Mouse (Mus musculus): ENCODE results near the gene Pimreg. TPM values are rescaled to one million over a fixed set of nuclear protein-coding genes. Genes with fewer than 3 reads are reported as not detected.

Gene Pimreg
- total RNA-seq (2021): 10 to 100 TPM; 14.1 to 23.8 TPM
- long read RNA-seq, experiment 1, transcript Pimreg-201 (6 exons, 1,513 nt): major isoform, 19 of 22 reads
- long read RNA-seq, experiment 1, partial matches to known transcripts: 3 of 22 reads
- long read RNA-seq, experiment 1, other reads (novel, unspliced or antisense): 0 of 22 reads
- long read RNA-seq, experiment 2, transcript Pimreg-201 (6 exons, 1,513 nt): major isoform, 7 of 9 reads
- long read RNA-seq, experiment 2, partial matches to known transcripts: 1 of 9 reads
- long read RNA-seq, experiment 2, other reads (novel, unspliced or antisense): 1 of 9 reads

DNA sequence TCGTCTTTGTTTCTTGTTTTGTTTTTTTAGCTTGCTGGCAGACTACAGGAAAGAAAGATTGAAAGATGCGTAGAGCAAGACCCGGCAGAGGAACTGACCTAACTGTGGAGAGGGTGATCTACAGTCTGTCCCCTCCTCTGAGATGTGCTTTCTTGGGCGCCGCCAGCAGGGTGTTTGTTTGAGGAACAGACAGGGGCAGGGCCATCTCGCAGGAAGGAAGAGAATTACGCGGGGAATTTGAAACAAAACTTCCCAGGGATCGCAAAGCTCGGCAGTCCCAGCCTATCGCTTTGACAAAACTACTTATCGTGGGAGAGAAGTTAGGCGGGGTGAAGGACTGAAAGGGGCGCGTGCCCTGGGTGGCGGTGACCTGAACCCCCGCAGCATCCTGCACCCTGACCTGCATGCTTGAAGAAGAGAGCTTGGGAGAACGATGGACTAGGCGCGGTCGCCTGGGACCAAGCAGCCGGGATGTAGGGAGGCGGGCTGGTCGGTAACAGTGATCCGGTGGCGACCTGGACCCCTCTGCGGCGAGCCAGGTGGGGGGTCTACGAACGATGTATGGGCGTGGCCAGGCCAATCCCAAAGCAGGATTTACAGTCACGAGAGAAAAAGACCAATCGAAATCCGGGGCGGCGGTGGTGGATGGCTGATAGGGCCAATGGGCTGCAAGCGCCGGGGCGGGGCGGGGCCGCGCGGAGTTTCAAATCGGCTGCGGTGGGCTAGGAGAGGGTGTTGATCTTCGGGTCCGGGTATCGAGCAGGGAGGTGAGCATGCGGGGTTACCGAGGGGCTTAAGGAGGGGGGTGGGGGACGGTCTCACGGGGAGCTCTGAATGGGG lies at the start of gene Pimreg:
Pimreg (plus strand) TSS at position 265 of the 840 bp plus-strand sequence.
- DNase-seq: peak; percentile 90

DNA sequence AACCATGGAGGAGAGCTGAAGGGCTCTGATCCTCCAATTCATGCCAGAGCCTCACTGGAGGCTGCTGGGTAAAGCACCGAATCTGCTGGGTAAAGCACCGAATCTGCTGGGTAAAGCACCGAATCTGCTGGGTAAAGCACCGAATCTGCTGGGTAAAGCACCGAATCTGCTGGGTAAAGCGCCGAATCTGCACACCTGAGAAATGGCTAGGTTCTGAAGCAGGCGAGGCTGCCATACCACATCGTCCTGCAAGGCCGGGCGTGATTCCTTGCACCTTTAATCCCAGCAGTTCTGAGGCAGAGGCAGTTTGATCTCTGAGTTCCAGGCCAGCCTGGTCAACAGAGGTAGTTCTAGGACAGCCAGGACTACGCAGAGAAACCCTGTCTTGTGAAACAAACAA lies 49.4 kb upstream of the Pimreg start:
- no peak for DNase-seq

DNA sequence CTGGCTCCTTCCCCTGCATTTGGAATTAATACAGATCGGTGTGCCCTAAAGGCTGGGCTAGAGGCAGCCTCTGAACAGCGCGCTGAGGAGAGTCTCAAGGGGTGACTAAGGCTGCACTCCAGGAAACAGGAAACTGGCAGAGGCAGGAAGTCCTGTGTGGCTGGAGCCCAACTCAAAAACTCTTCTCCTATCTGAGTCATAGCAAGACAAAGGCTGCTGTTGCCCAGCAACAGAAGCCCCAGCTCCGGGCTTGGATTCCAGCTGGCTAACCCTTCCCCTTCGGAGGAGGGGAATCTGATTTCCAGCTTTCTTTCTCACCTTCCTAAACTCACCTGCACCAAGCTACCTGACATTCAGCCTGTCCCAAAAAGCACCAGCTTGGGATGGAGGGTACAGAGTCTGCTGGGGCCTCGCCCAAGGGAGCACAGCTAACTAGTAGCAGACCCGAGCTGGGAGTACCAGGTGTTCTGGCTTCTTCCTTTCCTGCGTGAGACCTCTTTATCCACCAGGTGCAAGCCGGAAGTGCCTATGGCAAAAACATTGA lies 45.8 kb upstream of the Pimreg start:
- peak; percentile 72 for DNase-seq

DNA sequence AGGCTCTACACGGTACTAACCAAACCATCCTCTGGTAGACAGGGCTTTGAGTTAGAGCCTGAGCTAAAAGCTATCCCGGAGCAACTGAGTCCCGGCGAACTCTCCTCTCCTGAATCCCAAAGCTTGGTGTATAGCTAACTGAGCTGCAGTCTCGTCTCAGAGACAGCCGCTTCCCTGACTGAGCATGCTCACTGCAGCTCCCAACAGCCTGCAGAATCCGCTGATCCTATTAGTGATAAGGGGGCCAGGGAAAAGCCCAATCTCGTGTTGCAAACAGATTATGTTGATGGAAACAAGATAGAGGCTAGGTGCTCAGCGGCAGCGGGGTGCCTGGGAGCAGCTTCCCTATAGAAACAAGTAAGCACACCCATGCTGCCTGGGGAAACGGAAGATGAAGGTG lies 45.0 kb upstream of the Pimreg start:
- DNase-seq: no peak

DNA sequence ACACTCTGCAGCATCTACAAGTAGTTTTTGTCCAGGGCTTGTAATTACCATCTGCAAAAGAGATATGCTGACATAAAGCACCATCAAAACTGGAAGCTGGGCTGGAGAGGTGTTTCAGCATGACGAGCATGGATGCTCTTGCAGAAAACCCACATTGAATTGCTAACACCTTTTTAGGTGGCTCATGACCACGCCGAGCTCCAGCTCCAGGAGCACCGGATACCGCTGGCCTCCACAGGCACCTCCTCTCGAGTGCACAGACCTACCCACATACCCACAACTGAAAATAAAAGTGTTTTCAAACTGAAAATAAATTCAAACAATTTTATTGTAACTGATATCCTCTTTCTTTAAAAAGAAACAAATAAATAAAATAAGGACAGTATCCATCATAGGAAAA lies 41.6 kb upstream of the Pimreg start:
- DNase-seq: no peak

DNA sequence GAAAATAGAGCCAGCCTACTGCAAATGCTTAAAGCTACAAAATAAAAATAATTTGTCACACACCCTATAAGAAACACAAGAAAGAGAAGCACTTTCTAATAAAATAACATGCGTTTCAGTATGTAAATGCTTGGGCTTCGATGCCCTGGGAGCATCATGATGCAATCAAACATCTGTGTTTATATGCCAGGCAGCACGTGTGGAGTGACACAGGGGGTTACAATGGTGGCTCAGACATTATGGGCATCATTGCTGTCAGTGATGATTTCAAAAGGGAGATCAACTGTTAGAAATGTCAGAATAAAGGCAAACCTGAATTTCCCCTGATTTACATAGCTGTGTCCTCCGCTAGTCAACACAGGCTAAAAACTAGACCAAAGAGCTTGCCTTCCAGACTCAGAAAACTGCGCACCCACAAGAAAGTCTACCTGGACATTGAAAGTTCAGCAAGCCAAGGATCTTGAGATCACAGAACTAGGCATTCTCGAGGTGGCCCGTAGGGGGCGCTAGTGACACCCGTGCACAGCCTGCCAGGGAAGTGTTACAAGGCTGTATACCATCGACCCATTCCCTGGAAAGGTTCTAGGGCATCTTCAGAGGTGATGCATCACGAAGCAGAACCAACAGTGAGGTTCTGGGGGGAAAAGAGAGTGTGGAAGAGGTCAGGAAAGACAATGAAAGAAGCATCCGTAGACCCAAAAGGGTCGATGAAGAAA lies 39.5 kb upstream of the Pimreg start:
- DNase-seq: peak; percentile 49

DNA sequence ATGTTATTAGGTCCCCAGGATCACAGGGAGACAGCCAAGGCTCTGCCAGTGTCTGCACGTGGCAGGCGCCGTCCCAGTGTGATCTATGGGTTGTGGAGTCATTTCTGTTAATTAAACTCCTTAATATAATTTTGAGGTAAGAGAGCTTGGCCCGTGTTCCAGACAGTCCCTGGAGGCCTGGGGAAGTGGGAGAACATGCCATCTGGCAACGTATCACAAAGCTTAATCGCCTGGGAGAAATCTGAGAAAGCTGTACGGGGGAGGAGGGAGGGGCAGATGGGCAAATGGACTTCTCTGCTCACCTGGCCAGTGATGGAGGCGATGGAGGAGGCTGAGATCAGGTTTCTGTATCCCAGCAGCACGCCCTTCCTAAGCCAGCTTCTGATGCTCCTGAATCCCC lies 38.7 kb upstream of the Pimreg start:
- peak; percentile 33 for DNase-seq

DNA sequence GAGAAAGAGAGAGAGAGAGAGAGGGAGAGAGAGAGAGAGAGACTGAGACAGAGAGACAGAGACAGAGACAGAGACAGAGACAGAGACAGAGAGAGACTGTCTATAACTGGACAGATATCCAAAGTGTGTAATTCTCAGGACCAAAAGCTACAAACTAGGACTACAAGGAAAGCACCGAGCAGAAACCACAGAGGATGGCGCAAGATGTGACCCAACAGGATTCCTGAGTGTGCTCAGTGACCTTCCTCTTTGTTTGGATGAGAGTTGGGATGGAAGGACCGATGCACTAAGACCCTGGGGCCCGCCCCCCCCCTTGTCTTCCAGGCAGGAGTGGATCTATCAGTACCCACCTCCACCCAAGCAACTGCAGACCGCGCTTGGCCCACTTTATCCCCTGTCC lies 36.3 kb upstream of the Pimreg start:
- DNase-seq: no peak

DNA sequence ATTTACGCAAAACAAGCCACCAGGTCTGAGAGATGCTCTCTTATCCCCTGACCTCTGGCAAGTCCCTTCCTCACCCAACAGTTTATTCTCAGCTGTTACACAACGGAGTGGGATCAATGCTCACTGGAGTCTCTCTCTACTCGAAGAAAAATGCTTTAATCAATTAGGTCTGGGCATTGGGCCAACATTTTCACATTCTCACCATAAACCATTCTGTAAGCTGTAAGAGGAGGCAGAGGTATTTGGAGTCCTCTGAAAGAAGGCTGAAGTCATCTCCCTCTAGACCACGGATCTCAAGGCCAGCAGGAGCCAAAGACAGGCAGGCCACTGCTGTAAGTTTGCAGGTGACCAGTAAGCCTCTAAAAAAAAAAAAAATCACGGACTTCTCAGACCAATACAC lies 31.5 kb upstream of the Pimreg start:
- DNase-seq: no peak

DNA sequence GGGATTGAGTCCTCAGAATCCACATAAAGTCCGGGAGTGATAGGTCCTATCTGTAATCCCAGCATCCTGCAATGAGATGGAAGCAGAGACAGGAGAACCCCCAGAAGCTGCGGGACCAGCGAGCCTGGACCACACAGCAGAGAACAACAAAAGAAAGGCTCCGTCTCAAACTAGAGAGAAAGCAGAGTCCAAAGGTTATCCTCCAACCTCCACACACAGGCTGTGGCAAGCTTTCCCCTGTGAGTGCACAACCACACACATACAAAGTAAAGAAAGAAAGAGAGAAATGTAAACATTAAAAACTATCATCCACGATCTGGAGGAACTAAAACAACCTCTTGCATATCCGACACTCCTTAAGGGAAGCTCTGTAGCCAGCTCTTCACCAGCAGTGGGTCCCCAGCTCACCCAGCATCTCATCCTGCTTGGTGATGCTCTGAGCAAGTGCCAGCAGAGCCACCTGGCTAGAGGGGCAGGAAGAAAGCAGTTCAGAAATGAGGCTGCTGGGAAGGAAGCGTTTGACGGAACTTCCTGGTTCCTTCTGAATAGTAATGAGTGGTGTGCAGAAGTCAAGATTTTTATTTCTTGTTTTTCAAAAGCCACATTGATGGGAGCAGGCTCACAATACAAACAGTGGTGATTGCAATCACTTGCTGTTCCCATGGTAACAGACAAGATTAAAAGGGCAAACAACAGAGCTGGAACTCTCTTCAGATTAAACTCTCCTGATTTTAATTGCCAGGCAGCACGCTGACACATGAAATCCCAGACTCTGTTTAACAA lies 30.7 kb upstream of the Pimreg start:
- no peak for DNase-seq

DNA sequence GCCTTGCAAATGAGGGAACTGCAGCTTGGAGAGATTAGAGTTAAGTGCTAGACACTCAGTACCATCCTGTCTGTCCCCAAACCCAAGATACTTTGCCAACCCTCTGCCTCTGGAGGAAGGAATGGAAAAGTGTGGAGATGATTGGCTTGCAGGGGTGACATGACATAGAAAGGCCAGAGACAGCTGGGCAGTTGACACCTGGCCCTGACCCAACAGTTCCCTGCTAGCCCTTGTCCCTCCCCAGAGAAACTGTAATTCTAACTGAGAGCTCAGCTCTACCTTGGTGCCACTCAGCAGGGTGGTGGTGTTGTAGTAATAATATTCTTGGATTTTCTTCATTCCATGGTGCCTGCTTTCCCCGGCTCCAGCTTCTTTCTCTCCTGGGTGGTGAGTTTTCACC lies 29.9 kb upstream of the Pimreg start:
- no peak for DNase-seq

DNA sequence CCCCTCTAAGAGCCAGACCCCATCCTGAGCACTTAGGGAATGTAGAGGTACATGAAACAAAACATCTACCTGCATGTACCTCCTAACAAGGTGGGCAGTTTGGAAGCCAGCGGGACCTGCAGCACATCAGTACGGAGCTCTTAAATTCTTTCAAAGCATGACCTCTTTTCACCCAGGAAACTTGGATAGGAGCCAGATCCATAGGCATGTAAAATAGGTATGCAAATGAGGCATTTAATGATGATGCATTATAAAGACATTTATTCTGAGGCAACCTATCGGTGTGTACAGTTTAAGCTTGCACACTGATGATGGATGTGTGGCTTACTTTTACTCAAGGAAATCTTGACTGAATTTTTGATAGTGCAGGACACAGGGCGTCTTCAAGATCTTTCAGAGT lies 27.2 kb upstream of the Pimreg start:
- DNase-seq: no peak

DNA sequence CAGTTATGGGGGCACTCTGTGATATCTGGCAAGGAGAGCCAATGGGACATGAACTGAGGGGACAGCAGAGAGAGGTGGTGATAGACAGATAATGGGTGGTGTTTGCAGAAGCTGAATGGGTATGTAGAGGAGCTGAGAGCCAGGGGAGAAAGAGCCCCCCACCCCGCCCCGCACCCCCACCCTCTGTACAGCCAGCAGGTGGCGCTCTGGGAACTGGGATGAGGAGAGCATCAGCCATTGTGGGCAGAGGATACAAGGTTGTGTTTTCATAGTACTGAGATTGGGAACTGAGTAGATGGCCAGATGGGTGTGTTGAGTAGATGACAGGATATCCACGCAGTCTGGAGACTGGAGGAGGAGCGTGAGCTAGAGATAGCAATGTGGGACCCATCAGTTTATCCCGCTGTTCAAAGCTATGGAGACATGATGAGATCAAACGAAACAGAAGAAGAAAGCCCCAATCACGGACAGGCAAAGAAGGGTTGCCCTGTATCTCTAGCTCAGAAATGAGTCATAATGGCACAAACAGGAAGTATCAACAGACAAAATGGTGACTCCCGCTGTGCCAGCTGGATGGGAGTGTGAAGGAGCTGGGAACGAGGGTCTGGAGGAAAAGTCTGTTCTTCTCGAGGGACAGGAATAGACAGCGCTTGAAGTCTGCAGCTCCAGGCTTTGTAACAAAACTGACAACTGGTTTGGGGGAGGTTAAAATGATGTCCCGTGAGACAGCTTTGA lies 25.1 kb upstream of the Pimreg start:
- DNase-seq: no peak

DNA sequence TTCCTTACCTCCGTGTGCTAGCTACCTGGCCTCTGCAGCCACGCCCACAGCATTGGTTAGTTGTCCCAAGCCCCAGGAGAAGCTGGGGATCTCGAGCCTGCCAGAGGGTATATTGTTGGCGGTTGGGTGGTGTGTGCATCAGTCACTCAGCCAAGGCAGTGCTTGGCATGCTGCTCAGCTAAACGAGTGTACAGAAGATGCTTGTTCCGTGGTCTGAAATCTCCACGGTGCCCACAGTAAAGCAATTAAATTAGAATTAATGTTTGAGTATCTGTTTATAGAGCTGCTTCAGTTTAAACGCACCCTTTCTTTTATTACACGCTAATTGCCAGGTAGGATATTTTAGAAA lies 24.6 kb upstream of the Pimreg start:
- no peak for DNase-seq

DNA sequence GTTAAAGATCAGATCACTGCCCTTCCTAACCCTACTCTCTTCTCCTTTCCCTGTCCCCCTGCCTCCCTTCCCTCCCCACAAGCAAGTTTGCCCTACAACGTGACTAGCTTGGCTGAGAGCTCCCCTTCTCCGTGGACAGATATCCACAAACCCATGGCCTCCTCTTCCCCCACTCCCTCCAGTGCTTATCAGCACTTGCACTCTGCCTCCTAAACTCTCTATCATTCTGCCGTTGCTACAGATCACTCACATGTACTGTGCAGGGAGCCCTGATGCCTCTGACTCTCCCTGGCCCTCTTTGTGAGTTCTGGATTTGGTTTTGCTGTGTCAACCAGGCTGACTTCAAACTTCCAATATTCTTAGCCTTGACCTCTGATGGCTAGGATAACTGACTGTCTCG lies 20.8 kb upstream of the Pimreg start:
- DNase-seq: no peak

DNA sequence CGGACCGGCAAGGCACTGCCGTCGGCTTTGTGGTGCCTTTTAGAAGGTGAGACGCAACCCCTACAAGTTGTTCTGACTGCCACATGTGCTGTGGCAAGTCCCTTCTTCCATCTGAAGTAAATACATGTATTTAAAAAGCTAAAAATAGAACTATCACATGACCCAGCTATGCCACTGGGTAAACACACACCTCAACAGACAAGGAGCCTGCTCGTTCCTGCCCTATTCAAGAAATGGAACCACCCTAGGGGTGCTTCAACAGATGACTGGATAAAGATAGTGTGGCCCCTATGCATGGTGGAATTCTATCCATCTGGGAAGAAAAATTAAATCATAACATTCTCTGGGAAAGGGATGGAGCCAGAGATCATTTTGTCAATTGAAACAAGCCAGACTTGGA lies 19.0 kb upstream of the Pimreg start:
- DNase-seq: no peak

DNA sequence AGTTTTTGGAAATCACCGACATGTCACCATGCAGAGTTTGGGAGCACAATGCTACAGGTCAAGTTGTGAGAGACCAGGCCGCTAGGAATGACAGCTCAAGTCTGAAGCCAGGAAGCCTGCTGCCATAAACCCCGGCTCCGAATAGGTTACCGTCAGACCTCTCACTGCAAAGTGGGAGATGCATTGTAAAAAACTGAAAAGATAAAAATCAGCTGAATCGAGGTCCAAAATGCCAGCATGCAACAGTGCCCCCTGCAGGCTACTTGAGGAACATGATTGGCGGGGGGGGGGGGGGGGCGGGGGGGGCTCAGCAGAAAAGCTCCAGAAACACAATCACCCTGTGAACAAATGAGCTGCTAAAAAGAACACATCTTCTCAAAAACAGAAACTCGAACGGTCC lies 18.3 kb upstream of the Pimreg start:
- peak; percentile 26 for DNase-seq

DNA sequence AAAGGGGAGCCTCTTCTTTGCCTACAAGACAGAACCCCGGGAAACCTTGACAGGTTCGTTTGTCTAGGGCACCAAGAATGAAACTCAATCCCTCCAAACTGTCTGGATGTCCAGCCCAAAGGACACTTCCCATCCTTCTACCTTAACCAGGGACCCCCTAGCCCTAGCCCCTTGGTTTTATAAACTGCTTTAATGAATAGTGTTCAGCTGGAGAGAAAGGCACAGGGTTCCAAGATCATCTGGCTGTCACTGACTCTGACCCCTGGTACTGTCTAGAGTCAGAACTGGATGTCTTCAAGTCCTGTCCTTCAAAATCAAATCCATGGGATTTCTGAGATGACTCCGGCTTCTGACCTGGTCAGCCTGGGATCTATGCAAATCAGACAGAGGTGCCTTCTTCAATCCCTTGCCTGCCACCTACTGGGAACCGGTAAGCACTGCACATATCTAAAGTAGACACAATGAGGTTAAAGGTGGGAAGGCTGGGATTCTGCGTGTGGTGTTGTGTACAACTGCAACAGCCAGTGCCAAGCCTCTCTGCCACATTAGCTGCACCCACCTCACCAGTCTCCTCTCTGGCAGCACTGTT lies 17.5 kb upstream of the Pimreg start:
- peak; percentile 82 for DNase-seq

DNA sequence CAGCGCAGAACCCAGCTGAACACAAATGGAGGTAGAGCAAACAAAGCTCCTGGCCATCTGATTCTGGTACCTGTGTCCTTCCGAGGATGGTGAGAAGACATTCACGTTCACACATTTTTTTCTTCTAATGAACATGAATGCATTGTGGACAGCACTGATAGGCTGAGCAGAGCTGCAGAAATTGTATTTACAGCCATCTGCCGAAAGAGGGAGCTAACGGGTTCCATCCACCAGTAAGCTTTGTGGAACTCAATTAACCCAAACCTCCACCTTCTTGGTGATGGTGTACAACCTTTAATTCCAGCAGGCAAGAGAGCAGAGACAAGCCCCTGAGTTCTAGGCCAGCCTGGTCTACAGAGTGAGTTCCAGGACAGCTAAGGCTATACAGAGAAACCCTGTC lies 16.0 kb upstream of the Pimreg start:
- DNase-seq: no peak

DNA sequence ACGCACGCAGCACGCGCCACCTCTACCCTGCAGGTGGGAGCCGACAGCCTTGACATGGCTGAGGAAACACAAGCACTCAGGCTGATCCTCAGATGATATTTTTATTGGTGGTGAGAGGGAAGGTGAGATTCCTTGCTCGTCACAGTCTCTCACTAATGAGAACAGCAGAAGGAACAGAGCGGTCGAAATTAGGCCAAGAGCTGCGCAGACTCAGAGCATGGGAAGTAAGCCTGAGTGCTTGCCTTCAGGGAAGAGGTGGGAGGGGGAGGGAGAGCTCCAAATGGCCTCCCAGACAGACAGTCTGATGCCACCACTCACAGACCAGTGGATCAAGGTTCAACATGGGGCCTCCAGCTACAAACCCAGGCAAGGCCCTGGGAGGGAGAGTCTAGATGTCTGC lies 15.3 kb upstream of the Pimreg start:
- DNase-seq: no peak

DNA sequence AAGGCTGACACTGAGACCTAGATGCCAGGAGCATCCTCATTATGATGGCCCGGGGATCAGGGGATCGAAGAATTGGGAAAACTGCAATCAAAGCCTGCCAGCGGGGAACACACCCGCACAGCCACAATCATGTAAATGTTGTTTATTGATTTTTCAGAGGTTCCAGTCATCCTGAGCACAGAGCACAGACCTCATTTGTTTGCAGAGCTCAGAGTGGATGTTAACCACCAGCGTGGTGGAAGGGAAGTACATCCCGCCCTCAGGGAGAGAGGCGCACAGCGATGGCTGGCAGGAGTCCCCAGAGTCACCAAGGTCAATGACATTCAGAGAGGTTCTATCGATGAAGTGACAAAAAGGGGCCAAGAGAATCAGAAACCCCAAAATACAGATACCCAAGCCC lies 14.0 kb upstream of the Pimreg start:
- no peak for DNase-seq

Measured in adrenal gland, postnatal 10 days (tissue).